Mouse (Mus musculus) cortical plate, adult 2 months (tissue): ENCODE results near the gene Mras. TPM values are rescaled to one million over a fixed set of nuclear protein-coding genes. Genes with fewer than 3 reads are reported as not detected.

Experiments used
- H3K27ac ChIP-seq: fragments of 200-500 bp; 2 replicates; pipeline ENCODE4 v1.5.1; 2012; ENCODE audit warnings: low read length, control low read depth, inconsistent platforms; ENCODE audit not compliant: insufficient read depth
- H3K4me1 ChIP-seq: fragments of 200-500 bp; 2 replicates; pipeline ENCODE4 v1.6.1; 2011; ENCODE audit warnings: low read length; ENCODE audit not compliant: control insufficient read depth, insufficient read depth
- H3K4me3 ChIP-seq: fragments of 200-500 bp; 2 replicates; pipeline ENCODE4 v1.5.1; 2011; ENCODE audit warnings: mild to moderate bottlenecking, low read length, control low read depth; ENCODE audit not compliant: insufficient read depth
- CTCF ChIP-seq: fragments of 200-500 bp; IDR thresholded peaks from 2 replicates; pipeline ENCODE4 v1.5.1; 2011; ENCODE audit warnings: mild to moderate bottlenecking, control low read depth, low read length; ENCODE audit not compliant: insufficient read depth; ENCODE audit errors: extremely low read depth
- POLR2A ChIP-seq: fragments of 200-500 bp; IDR thresholded peaks from 2 replicates; pipeline ENCODE4 v1.6.1; 2011; ENCODE audit warnings: mild to moderate bottlenecking, low read length, control low read depth; ENCODE audit not compliant: insufficient read depth; ENCODE audit errors: extremely low read depth
- polyA plus RNA-seq: library from polyadenylated mRNA; depleted of rRNA; stranded (reverse); fragments of >200 nt; gene quantifications from 2 replicates; pipeline ENCODE4 v1.2.3, GENCODE M21; 2012; rRNA removed

The Mras gene
- polyA plus RNA-seq, 1 experiment = 176 TPM

GRCm38 (mm10) chr9:99341600-99341999, 95.6 kb downstream of the Mras start:
- H3K27ac ChIP-seq = no peak overlapping the region
- no peak overlapping the region for H3K4me3 ChIP-seq
- 0 out of 2 replicates have a peak, but pooled peaks cover 2% of the 10 kb centered on the region for H3K4me1 ChIP-seq
- no peak for TF ChIP-seq POLR2A
- TF ChIP-seq CTCF = no peak

DNA sequence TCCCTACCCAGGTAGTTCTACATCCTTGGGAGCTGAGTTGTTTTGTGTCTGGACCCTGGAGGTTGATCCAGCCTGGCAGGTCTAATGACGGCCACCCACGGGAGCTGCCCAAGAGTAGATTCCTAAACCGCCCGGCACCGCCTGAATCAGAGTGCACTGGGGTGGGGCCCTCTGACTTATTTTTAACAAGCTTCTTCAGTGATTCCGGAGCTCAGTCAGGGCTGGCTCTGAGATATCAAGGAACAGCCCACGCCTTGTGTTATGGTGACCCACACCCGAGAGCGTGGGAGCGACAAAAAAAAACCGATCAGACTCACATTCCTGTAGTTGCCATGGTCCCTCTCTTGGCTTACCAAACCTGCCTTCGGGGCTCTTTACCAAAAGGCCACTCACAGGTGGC, 97.1 kb downstream of the Mras start:
- no peak overlapping the region for H3K27ac ChIP-seq
- 0 out of 2 replicates have a peak, but pooled peaks cover 2% of the 10 kb centered on the region for H3K4me1 ChIP-seq
- TF ChIP-seq CTCF (no peak), POLR2A (no peak)
- no peak overlapping the region for H3K4me3 ChIP-seq

- TF ChIP-seq CTCF (peak; percentile 31; the same call in 1 of the 2 replicates), POLR2A (no peak)
- H3K4me3 ChIP-seq = no peak overlapping the region
Measured at GRCm38 (mm10) chr9:99339182-99339581, 98.0 kb downstream of the Mras start.

GRCm38 (mm10) chr9:99338293-99338692, 98.9 kb downstream of the Mras start:
- no peak overlapping the region for H3K4me3 ChIP-seq
- H3K27ac ChIP-seq = no peak overlapping the region
- no peaks in the 10 kb centered on the region for H3K4me1 ChIP-seq
- no peak for TF ChIP-seq POLR2A
- TF ChIP-seq CTCF = no peak

More at GRCm38 (mm10) chr9:99339182-99339581, 98.0 kb downstream of the Mras start:
- no peaks in the 10 kb centered on the region for H3K4me1 ChIP-seq
- no peak overlapping the region for H3K27ac ChIP-seq

- Histone ChIP-seq H3K27ac (no peak overlapping the region), H3K4me1 (no peaks in the 10 kb centered on the region), H3K4me3 (no peak overlapping the region)
- no peak for TF ChIP-seq CTCF
Measured at GRCm38 (mm10) chr9:99336538-99336937, 100.6 kb downstream of the Mras start.

Other genes starting within 250 kb of the Mras start
- not detected in 2 replicates for gene Faiml, start 200.1 kb downstream of the Mras start, polyA plus RNA-seq
- gene Cep70, start 194.0 kb downstream of the Mras start, polyA plus RNA-seq = 20.1 and 22.7 TPM in 2 replicates
- 0.26 and 0.46 TPM in 2 replicates for gene Esyt3, start 78.8 kb downstream of the Mras start, polyA plus RNA-seq
- 0.08 and 0.56 TPM in 2 replicates for gene Nme9, start 14.1 kb upstream of the Mras start, polyA plus RNA-seq
- gene Armc8, start 131.5 kb upstream of the Mras start, polyA plus RNA-seq = 50.5 and 51.3 TPM in 2 replicates
- 10.8 and 13.5 TPM in 2 replicates for gene Dbr1, start 138.4 kb upstream of the Mras start, polyA plus RNA-seq
- 0.11 and 0.17 TPM in 2 replicates for gene A4gnt, start 175.1 kb upstream of the Mras start, polyA plus RNA-seq
- 12.2 and 12.9 TPM in 2 replicates for gene Dzip1l, start 192.1 kb upstream of the Mras start, polyA plus RNA-seq